Mouse (Mus musculus) mesoderm, embryonic 11.5 days (tissue): ENCODE measurements around the gene Ubtd2.

ENCODE experiments used
- DNase-seq: peaks from one replicate; pipeline ENCODE4 v3.0.0-alpha.2; 2012; ENCODE audit warnings: low read depth, low spot score

The Ubtd2 gene

GRCm38 (mm10) chr11:32544041-32544440 lies 88.9 kb downstream of the Ubtd2 start:
- no peak for DNase-seq

DNA sequence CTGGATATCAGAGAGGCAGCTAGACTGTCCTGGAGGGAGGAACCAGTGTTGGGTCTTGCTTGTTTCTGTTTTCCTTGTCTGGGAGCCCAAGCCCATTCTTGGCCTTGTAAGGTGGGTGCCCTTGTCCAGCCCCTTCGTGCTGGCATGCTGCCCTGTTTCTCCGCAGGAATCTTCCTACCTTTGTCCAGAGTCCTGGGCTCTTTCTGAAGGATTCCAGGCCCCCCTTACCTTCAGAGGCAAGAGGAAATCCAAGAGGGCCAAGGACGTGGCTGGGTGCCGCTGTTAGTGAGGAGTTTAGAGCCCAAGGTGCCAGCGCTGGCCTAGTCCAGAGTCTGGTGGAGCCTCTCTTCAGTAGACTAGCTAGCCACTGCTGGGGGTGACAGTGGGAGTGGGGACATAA lies 89.3 kb downstream of the Ubtd2 start:
- no peak for DNase-seq

GRCm38 (mm10) chr11:32545605-32546004 lies 90.4 kb downstream of the Ubtd2 start:
- DNase-seq: no peak

DNA sequence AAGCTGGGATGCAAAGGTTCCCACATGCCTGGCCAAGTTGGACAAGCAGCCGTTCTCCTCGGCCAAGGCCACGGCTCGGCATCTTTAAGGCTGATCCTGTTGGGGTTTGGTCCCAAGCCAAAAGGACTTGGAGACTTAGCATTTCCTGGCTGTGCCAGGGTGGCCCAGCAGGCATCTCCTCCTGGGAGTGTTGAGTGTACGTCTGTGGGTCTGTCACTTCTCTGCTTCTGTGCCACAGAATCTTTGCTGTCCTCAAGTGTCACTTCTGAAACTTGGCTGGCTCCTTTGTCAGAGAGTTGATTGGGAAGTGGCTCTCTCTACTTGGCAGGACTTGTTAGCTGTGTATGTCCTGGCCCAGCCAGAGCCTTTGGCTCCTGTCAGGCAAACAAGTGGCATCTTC lies 91.3 kb downstream of the Ubtd2 start:
- DNase-seq: no peak

- no peak for DNase-seq
Measured at GRCm38 (mm10) chr11:32547391-32547947, 92.3 kb downstream of the Ubtd2 start.

DNA sequence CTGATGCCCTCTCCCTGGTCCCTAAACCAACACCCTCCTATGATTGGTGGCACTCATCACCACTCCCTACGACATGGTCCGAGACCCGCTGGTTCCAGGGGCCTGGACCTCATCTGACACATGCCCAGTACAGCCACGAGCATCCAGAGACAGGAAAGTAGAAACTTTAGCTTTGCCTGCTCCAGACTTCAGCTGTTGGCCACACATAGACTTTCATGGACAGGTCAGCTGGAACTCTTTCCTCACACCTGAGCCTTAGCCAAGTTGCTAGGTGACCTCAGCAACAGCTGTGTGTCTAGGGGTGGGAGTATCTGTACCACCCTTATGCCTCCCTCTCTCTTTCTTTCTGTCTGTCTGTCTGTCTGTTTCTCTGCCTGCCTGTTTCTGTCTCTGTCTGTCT lies 93.1 kb downstream of the Ubtd2 start:
- DNase-seq: no peak

DNA sequence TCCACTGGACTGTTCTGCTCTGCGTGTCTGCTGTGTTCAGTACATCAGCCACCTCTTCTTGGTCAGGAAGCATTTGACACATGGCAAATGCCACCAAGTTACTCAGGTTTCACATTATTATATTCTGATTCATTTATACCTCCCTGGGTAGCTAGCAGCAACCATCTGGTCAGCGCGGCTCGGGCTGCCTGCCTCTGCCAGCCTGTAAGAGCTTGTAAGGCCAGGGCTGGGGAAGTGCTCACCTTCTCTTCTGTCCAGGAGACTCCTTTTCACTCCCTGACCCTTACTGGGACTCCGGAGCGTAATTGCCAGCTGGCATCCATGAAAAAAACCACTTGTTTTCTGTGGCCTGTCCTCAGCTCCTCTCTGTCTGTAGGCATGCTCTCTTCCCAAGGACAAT lies 94.1 kb downstream of the Ubtd2 start:
- DNase-seq: no peak

GRCm38 (mm10) chr11:32550102-32550501 lies 94.9 kb downstream of the Ubtd2 start:
- peak; percentile 73 for DNase-seq

- DNase-seq: no peak
Measured at GRCm38 (mm10) chr11:32551056-32551455, 95.9 kb downstream of the Ubtd2 start.

DNA sequence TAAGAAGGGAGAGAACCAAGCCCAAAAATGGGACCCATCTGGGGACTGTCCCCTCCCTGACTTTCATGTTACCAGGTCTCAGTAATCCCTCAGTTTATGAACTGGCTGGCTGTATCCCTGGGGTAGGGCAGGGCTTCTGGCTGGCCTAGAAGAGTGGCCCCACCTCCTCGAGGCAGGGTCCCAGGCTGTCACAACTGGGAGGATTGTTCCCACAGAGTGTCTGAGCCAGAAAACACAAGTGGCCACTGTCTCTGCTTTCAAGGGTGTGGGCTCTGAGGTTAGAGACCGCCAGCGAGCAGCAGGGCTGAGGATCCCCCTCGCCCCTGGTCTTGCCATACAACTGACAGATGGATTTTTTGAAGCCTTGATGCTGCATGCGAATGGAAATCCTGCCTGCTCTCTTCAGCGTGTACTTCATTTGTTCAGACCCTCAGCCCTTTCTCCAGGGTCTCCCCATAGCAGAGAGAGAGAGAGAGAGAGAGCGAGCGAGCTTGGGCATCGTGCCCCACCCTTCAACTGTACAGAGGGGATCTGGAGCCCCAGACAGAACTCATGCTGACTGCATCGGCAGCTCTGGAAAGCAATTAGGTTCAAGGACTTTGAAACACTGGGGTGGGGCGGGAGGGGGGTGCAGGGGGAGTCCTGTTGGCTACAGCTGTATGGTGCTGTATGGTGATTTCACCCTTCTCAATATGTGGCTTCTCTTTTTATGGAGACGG lies 96.6 kb downstream of the Ubtd2 start:
- DNase-seq: no peak

- no peak for DNase-seq
Measured at GRCm38 (mm10) chr11:32552401-32553090, 97.4 kb downstream of the Ubtd2 start.

DNA sequence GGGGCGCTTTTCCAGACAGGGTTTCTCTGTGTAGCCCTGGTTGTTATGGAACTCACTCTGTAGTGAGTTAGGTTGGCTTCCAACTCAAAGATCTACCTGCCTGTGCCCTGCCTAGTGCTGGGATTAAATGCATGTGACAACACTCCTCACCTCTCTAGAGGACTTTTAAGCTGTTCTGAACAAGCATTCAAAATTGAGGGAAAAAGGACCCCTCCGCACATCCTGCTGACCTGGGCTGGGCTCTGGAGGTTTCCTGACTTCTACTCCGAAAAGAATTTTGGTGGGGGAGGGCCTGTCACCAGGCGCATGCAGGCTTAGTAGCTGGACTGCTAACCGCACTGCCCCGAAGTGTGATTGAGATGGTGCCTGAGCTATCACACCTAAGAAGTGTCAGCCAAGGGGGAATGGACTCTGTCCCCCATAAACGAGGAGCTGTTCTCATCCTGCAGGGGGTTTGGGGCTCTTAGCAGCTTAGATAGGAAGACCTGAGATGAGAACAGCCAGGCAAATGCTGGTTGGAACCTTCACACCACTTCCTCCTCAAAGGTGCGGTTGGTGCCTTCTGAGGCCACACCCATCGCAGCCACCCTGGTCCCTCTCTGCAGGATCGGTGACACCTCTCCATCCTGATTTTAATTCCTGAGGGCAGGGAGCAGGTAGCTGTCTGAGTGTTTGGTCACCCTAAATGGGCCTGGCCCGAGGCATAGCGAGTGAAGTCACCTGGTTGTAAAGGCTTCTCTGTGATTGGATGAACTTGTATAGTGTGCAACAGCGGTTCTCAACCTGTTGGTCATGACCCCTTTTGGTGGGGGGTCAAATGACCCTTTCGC lies 98.4 kb downstream of the Ubtd2 start:
- no peak for DNase-seq

DNA sequence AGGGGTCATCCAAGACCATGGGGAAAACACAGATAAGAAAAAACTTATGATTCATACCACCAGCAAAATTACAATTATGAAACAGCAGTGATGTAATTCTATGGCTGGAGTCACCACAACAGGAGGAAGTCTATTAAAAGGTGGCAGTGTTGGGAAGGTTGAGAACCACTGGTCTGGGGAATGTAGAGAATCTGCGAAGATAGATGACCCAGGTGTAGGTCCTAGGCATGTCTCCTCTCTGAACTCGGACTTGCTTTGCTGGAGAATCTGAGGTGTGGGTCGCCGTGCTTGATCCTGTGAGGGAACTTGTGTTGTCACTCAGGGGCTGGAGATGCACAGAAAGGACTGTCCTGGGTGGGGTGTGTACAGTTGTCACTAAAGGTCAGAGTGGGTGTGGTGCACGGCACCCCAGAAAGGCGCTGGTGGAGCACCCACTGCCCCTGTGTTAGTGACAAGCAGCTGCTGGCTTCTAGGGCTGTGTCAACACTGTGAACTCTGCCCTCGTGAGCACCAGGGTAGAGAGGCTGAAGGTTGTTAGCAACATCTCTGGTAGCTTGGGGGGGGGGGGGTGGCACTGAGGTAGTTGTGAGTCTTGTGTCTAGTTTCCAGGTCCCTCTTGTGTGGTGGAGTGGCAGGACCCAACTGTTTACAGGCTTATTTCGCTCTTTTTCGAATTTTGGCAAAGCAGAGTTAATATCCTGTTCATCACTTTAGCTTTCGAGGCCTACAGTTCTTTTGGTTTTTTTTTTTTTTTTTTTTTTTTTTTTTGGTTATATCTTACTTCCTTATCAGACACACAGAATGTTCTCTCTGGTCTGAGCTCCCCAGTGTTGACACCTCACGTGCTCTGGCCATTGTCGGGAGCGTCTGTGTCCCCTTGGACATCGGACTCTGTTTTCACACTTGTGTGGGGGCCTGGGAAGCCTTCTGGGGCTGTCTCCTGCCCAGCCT lies 99.2 kb downstream of the Ubtd2 start:
- no peak for DNase-seq

DNA sequence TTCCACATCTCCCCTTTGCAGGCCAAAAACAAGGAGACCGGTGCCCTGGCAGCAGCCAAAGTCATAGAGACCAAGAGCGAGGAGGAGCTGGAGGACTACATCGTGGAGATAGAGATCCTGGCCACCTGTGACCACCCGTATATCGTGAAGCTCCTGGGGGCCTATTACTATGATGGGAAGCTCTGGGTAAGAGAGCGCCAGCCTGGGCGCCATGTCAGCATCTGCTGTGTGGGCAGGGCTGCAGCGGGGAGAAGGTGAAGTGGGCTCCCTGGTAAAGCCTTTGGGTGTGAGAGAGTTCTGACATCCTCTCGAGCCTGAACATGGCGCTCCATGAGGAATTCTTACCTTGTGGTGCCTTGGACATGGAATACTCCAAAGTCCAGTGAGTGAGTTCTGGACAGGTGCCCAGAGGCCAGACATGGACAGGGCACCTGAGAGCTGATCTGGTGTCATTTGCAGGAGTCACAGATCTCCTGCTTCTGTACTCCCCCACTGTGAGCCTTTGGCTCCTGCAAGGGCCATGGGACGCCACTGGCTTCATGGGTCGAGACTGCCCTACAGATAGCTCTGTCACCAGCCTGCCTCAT lies 100.0 kb downstream of the Ubtd2 start:
- no peak for DNase-seq

- DNase-seq: no peak
Measured at GRCm38 (mm10) chr11:32556333-32556990, 101.3 kb downstream of the Ubtd2 start.

GRCm38 (mm10) chr11:32558026-32558425 lies 102.9 kb downstream of the Ubtd2 start:
- DNase-seq: no peak

DNA sequence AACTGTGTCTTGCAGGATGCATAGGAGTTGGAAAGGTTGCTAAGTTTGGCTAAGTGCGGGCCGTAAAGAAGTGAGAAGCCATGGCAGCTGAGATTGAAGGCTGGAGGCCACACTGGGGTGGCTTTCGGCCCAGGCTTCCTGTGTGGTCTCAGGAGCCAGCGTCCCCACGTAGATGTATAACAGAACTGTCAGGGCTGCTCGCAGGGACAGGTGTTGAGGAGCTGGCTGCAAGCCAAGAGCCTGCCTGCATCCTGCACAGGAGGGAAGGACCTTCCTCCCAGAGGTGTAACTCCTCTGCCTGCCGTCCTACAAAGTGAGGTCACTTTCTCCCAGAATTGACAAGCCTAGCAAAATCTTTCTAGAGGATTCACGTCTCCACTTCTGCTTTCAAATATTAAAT lies 103.5 kb downstream of the Ubtd2 start:
- DNase-seq: no peak

DNA sequence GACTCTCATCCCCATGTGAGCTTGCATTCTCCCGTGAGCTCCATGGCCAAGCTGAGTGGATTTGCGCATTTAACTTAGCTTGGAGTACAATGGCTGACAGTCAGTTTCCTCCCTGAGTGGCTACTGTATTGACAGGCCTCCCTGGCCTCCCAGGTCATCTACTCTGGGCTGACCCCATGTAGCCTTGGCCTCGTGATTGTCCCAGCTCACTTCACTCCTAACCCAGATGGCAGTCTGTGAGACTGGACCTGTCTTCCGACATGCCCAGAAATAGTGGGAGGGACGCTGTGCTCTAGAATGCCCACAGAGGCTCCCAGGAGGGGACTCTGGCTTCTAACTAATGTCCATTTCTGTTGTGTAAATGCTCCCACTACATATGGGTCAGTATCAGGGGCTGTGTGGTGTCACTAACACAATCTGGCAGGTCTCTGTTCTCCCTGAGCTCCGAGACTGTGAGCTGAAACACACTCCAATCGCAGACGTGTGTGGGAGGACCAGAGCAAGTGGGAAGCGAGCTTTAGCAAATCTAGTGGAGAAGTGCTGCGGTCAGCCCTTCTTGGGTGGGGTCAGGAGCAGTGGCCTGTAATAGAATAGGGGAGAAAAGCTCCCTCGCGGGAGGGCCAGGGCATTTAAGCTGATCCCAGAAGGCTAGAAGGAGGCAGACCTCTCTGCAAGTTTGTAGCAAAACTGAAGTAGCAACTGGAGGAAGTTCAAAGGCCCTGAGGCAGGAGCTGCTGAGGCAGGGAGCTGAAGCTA lies 105.0 kb downstream of the Ubtd2 start:
- DNase-seq: no peak
